Mouse (Mus musculus): ENCODE data around the gene Ccl6. TPM values are rescaled to one million over a fixed set of nuclear protein-coding genes. Genes with fewer than 3 reads are reported as not detected.
"Not testable (repeated sequence)": the region's sequence is repeated elsewhere in the genome, so short reads cannot be mapped to it uniquely, and the experiment has no call there.

The Ccl6 gene
- total and polyA plus RNA-seq, 2 experiments, result 3.3 to 14.1 TPM

DNA sequence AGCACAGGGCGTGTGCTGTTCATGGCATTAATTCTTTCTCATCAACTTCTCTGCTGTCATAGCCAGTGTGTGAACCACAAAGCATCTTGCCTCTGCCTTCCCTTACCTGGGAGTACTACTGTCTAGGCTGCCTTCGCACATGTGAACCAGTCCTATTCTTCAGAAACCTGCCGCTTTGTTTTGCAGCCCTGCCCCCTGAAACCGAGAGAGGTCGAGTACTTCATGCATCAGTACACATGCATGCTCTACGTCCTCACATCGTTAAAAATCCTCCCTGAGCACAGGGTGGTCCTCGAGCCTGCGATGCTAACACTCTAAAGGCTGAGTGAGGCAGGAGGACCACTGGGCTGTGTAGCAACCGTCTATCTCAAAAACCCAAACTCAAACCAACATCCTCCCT is 35.8 kb downstream of the Ccl6 start:
- TF ChIP-seq CTCF (IDR thresholded peaks at IDR 0.05; ENCODE audit: low read depth, low read length), result no peak
- TF ChIP-seq POLR2A (IDR thresholded peaks at IDR 0.05; ENCODE audit: extremely low read depth, insufficient read depth, low read length), result no peak
- WGBS, result 89% methylated on average over 10 of the region's 10 CpGs
- H3K79me2 ChIP-seq (ENCODE audit: control insufficient read depth, insufficient read depth, low read length), result no peaks in the 10 kb centered on the region

DNA sequence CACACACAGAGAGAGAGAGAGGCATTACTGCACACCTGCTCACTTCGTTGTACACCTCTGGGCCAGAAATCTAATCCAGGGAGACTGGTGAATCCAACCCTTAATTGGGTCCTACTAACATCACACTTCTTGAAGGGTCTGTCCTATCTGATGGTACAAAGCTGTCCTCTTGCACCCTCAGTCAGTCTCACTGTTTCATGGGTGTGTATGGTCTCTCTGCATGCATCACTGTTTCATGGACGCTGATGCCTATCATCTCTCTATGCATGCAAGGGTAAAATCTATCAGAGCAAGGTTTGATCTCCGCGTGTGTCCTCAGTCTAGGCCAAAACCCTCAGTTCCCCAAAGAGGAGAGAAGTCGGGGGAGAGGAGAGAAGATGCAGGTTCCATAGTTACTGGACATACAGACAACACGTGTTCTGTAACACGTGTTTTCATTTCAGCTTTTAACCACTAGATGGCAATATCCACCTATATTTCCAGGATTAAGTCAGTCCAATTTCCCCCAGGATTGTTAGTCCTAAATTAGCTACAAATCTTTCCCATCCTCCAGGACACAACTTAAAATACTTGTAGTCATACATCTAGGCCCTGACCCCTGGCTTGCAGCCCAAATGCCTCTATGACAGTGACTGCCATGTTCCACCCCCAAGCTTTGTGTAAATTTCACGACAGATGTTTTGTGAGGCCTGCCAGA is 36.7 kb downstream of the Ccl6 start:
- H3K36me3 ChIP-seq (ENCODE audit: control insufficient read depth, insufficient read depth, low read length), result no peaks in the 10 kb centered on the region
- no peak overlapping the region for H3K9ac ChIP-seq (ENCODE audit: low read depth, low read length)
- no peaks in the 10 kb centered on the region for H3K4me1 ChIP-seq (ENCODE audit: control insufficient read depth, insufficient read depth, low read length)
- H3K4me3 ChIP-seq (ENCODE audit: insufficient read depth, low read depth, low read length), result no peak overlapping the region
- H3K27me3 ChIP-seq (ENCODE audit: control insufficient read depth, insufficient read depth, low read length), result no peaks in the 10 kb centered on the region
- 28% methylated on average over 8 of the region's 8 CpGs for WGBS
- DNase-seq (ENCODE audit: extremely low read depth, low read depth, low spot score), result peak; percentile 70
- no peaks in the 10 kb centered on the region for H3K79me2 ChIP-seq (ENCODE audit: control insufficient read depth, insufficient read depth, low read length)
- TF ChIP-seq POLR2A (IDR thresholded peaks at IDR 0.05; ENCODE audit: extremely low read depth, insufficient read depth, low read length) (no peak), CTCF (IDR thresholded peaks at IDR 0.05; ENCODE audit: low read depth, low read length) (peak; percentile 34; the same call in 1 of the 2 replicates)
- no peak overlapping the region for H3K27ac ChIP-seq (replicated peaks; ENCODE audit: insufficient read depth, low read depth, low read length)

More for the DNA sequence above, 35.8 kb downstream of the Ccl6 start:
- no peaks in the 10 kb centered on the region for H3K27me3 ChIP-seq (ENCODE audit: control insufficient read depth, insufficient read depth, low read length)
- DNase-seq (ENCODE audit: extremely low read depth, low read depth, low spot score), result no peak
- H3K27ac ChIP-seq (replicated peaks; ENCODE audit: insufficient read depth, low read depth, low read length), result no peak overlapping the region
- H3K9ac ChIP-seq (ENCODE audit: low read depth, low read length), result no peak overlapping the region
- H3K4me1 ChIP-seq (ENCODE audit: control insufficient read depth, insufficient read depth, low read length), result peaks cover 3% of the 10 kb centered on the region; the same call in 1 of the 2 replicates
- no peak overlapping the region for H3K4me3 ChIP-seq (ENCODE audit: insufficient read depth, low read depth, low read length)
- H3K36me3 ChIP-seq (ENCODE audit: control insufficient read depth, insufficient read depth, low read length), result no peaks in the 10 kb centered on the region

DNA sequence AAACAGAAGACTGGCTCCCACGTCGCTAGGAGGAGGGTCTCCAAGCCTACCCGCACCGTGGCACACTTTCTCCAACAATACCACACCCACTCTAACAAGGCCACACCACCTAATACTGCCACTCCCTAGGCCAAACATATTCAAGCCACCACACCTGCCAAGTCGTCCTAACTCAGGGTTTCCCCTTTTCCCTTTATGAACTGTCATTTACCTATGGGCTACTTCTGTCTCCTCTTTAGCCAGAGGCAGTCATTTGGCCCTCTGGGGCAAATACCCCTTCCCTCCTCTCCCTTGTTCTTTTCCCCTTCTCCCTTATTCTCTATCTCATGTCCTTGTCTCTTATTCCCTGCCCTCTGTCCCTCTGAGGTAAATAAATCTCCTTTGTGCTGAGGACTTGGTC is 41.2 kb downstream of the Ccl6 start:
- no peak for TF ChIP-seq CTCF (IDR thresholded peaks at IDR 0.05; ENCODE audit: low read depth, low read length)
- TF ChIP-seq POLR2A (IDR thresholded peaks at IDR 0.05; ENCODE audit: extremely low read depth, insufficient read depth, low read length), result no peak
- Histone ChIP-seq H3K4me1 (ENCODE audit: control insufficient read depth, insufficient read depth, low read length) (no peaks in the 10 kb centered on the region), H3K27ac (replicated peaks; ENCODE audit: insufficient read depth, low read depth, low read length) (no peak overlapping the region), H3K9ac (ENCODE audit: low read depth, low read length) (no peak overlapping the region), H3K36me3 (ENCODE audit: control insufficient read depth, insufficient read depth, low read length) (no peaks in the 10 kb centered on the region), H3K4me3 (ENCODE audit: insufficient read depth, low read depth, low read length) (no peak overlapping the region), H3K27me3 (ENCODE audit: control insufficient read depth, insufficient read depth, low read length) (no peaks in the 10 kb centered on the region), H3K79me2 (ENCODE audit: control insufficient read depth, insufficient read depth, low read length) (no peaks in the 10 kb centered on the region)
- 83% methylated on average over 5 of the region's 5 CpGs for WGBS
- DNase-seq (ENCODE audit: extremely low read depth, low read depth, low spot score), result no peak

DNA sequence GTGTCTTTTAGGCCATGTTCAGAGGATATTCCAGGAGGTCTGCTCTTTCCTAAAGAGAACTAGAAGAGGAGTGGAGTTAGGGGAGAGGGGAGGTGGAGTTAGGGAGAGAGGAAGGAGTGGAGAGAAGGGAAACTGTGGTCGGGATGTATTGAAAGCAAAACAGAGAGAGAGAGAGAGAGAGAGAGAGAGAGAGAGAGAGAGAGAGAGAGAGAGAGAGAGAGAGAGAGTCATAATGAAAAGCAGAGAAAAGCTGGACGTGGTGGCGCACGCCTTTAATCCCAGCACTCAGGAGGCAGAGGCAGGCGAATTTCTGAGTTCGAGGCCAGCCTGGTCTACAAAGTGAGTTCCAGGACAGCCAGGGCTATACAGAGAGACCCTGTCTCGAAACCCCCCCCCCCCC is 41.9 kb downstream of the Ccl6 start:
- not testable (repeated sequence) for DNase-seq (ENCODE audit: extremely low read depth, low read depth, low spot score); H3K9ac ChIP-seq (ENCODE audit: low read depth, low read length); H3K36me3 ChIP-seq (ENCODE audit: control insufficient read depth, insufficient read depth, low read length); H3K4me3 ChIP-seq (ENCODE audit: insufficient read depth, low read depth, low read length); H3K79me2 ChIP-seq (ENCODE audit: control insufficient read depth, insufficient read depth, low read length); H3K27me3 ChIP-seq (ENCODE audit: control insufficient read depth, insufficient read depth, low read length); H3K4me1 ChIP-seq (ENCODE audit: control insufficient read depth, insufficient read depth, low read length); H3K27ac ChIP-seq (replicated peaks; ENCODE audit: insufficient read depth, low read depth, low read length)
- WGBS, result 84% methylated on average over 7 of the region's 7 CpGs

DNA sequence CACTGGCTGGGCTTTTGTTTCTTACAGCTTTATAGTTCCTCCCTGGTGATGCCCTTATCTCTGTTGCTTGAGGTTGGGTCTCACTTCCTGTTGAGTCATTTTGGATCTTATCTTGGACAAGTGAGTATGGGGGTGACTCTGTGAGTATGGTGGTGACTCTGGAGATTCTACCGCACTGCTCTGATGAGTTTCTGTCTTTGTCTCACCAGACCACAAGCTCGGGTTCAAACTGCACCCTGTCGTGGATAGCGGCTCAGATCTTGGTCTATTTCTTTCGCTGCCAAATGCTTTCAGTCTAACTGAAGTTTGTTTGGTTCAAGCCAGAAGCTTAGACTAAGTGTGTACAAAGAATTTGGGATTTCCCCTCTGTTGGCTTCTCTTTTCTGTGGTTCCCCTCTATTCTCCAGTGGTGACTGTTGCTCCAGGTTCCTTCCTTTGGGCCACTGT is 42.7 kb downstream of the Ccl6 start:
- Histone ChIP-seq H3K4me1 (ENCODE audit: control insufficient read depth, insufficient read depth, low read length) (no peaks in the 10 kb centered on the region), H3K79me2 (ENCODE audit: control insufficient read depth, insufficient read depth, low read length) (no peaks in the 10 kb centered on the region), H3K27me3 (ENCODE audit: control insufficient read depth, insufficient read depth, low read length) (no peaks in the 10 kb centered on the region), H3K4me3 (ENCODE audit: insufficient read depth, low read depth, low read length) (no peak overlapping the region), H3K9ac (ENCODE audit: low read depth, low read length) (no peak overlapping the region), H3K27ac (replicated peaks; ENCODE audit: insufficient read depth, low read depth, low read length) (no peak overlapping the region), H3K36me3 (ENCODE audit: control insufficient read depth, insufficient read depth, low read length) (no peaks in the 10 kb centered on the region)
- WGBS, result 74% methylated on average over 5 of the region's 5 CpGs
- DNase-seq (ENCODE audit: extremely low read depth, low read depth, low spot score), result no peak
- TF ChIP-seq CTCF (IDR thresholded peaks at IDR 0.05; ENCODE audit: low read depth, low read length) (no peak), POLR2A (IDR thresholded peaks at IDR 0.05; ENCODE audit: extremely low read depth, insufficient read depth, low read length) (no peak)

DNA sequence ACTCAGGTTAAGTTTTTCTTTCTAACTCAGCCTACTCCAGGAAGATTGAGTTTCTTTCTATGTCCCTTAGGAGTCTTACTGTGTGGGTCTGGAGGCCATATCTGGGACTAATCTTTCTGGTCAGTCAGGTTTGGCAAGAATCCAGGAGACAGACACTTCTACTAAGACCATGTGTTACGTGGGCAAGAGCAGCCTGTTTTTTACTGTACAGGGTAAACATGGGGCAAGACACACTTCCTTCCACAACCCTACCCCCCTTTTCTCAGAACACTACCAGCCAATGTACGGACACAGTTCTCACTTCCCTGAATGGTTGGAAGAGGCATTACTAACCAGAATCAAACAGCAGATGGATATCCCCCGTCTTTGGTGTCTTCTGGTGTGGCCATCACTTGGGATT is 48.7 kb downstream of the Ccl6 start:
- Histone ChIP-seq H3K27me3 (ENCODE audit: control insufficient read depth, insufficient read depth, low read length) (no peaks in the 10 kb centered on the region), H3K9ac (ENCODE audit: low read depth, low read length) (no peak overlapping the region), H3K27ac (replicated peaks; ENCODE audit: insufficient read depth, low read depth, low read length) (no peak overlapping the region), H3K79me2 (ENCODE audit: control insufficient read depth, insufficient read depth, low read length) (no peaks in the 10 kb centered on the region), H3K36me3 (ENCODE audit: control insufficient read depth, insufficient read depth, low read length) (no peaks in the 10 kb centered on the region), H3K4me3 (ENCODE audit: insufficient read depth, low read depth, low read length) (no peak overlapping the region), H3K4me1 (ENCODE audit: control insufficient read depth, insufficient read depth, low read length) (no peaks in the 10 kb centered on the region)
- peak; percentile 24 for DNase-seq (ENCODE audit: extremely low read depth, low read depth, low spot score)
- WGBS, result 81% methylated on average over 3 of the region's 3 CpGs
- TF ChIP-seq POLR2A (IDR thresholded peaks at IDR 0.05; ENCODE audit: extremely low read depth, insufficient read depth, low read length), result no peak
- TF ChIP-seq CTCF (IDR thresholded peaks at IDR 0.05; ENCODE audit: low read depth, low read length), result no peak
